Mouse (Mus musculus) cerebellum, adult (tissue): ENCODE measurements around the gene F11.

Source experiments
- ATAC-seq: cut with Nextera tagmentation; 2 replicates; pipeline ENCODE4 v1.9.2; 2017; ENCODE audit warnings: mild to moderate bottlenecking, moderate library complexity, mixed read lengths; ENCODE audit not compliant: insufficient number of reproducible peaks, low FRiP score, low TSS enrichment

Gene F11

DNA sequence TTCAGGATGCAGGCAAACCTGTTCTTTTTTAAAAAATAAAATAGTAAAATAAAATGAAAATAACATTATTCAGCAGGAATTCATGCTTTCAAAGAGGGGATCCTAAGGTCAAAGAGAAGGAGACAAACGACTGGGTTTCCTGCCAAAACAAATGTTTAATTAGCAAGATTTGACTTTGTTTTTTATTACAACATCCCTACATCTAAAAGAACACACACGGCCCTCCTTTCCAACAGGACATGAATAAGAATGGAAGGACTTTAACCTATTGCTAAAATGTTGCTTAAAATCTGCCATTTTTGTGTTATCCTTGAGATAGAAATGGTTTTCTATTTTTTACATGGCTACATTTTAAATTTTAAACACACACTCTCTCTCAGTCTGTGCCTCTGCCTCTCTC, 8.7 kb downstream of the F11 start:
- no peak for ATAC-seq

DNA sequence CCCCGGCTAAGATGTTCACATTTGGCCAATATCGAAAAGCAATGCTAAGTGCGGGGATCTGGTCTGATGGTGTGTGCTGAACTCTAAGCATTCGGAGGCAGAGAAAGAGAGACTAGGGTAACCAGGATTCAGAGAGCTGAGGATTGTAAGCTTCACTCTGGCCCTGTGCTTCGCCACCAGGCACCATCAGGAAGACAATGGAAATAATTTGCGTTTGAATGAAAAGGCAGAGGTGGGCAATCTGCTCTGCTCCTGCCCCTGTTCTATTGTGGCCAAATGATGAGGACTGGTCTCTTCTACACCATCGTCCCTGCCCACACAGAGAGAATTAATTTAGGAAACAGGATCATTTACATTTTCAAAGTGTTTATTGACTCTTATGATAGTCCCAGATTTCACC, 15.5 kb downstream of the F11 start:
- no peak for ATAC-seq

DNA sequence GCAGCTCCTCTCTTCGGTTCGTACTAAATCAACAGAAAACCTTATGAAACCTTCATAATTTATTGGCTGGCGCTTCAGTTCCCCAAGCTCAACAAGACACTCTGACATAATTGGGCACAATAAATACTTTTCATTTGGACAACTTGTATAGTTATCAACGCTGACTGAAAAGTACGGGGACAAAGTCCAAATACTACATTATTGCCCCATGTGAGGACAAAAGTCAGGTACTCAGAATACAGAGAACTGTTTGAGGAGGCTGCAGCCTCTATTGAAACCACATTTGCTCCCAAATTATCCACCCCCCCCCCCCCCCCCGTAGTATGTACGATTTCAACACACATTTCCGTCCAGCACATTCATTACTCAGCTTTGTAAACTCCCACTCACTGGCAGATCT, 22.5 kb downstream of the F11 start:
- ATAC-seq, result no peak

DNA sequence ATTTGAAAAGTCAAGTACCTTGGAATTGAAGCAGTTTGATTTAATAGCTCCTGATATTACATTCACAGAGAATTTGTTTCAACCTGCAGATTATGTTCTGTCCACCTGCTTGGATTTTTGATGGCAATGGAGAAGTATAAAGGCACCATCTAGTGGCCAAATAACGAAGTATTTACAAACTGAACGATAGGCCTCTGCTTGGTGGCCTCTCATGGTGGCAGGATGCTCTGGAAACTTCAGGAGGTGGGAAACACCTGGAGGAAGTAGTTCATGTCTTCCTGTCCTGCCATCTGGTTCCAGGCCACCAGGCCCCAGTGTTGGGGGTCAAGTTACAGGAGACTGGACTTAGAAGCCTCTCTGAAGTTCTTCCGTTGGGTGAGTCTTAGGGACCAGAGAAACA, 23.5 kb downstream of the F11 start:
- peak; percentile 50; the same call in 1 of the 2 replicates for ATAC-seq

DNA sequence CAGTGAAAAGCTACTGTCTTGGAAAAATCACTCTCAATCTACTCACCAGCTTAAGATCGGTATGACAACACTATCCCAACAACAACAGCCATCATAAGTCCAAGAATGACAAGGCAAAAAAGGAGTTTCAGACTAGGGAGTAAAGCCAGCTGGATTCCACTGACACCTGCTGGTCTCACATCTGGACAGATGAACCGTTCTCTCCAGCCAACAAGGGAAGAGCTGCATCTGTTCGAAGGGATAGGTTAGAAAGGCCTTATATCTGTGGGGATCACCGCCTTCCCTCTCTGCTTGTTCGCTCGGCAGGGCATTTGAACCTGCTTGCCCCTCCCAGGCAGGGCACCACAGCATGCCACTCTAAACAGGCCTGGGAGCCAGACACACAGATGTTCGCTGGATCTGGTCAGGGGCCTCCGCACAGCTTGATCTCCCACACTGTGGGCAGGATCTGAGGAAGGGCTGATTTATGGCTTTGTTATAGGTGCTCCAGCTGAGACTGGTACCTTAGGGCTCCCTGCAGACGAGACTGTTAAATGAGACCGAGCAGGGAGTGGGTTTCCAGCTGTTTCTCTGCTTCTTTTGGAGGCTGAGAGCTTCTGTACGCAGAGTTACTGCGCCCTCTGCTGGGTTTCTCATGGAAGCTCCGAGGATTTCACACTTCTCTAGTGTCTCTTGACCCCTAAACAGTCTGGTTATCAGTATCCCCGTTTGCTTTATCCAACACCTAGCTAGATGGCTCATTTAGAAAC, 25.5 kb downstream of the F11 start:
- peak; percentile 33; the same call in 1 of the 2 replicates for ATAC-seq

DNA sequence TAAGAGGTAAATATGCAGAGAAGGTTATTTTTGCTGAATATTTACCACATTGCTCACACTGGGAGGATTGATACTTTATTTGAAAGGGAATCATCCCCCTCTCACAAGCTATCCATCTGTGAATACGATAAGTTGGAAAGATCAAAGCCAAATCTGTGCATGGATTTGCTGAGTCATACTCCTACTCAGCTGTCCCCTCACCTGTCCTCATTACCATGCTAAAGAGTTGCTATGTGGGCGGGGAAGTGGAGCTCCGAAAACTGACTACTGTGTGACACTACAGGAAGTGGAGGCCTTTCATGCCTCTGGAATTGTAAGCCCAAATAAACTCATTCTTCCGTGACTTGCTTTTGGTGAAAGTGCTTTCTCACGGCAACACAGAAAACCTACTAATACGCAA, 26.6 kb downstream of the F11 start:
- ATAC-seq, result no peak

DNA sequence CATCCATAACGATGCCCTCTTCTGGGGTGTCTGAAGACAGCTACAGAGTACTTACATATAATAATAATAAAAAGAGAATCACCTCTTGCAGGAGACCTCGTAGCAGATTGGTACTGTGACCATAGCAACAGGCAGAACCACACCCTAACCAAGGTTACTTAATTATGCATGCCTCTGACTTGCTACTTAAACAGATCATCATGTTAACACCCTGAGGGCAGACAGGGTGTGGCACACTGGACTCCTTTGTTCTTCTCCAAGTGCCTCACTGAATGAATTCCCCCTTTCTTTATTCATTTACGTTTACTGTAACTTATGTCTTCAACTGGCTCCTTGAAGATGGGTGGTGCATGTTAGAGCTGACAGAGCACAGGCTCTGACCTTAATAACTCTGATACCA, 28.6 kb downstream of the F11 start:
- ATAC-seq, result no peak

DNA sequence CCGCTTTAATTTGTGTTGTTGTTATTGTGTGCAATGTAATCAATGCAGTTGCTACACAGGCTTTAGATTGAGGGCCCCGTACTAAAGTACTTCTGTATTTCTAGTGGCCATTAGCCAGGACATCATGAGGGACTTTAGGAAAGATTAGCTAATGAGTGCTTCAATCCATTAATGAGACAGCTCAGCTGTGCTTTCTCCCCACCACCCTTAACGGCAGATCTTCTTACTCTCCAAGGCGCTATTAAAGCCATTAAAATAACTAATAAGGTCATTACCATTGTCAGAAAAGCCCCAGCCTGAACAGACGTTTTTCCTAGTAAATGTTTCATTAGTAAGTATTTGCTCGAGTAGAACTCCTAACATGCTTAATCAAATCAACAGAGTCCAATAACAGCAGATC, 59.4 kb downstream of the F11 start:
- no peak for ATAC-seq

GRCm38 (mm10) chr8:45201605-45202004, 60.2 kb downstream of the F11 start:
- no peak for ATAC-seq

GRCm38 (mm10) chr8:45197294-45197693, 64.5 kb downstream of the F11 start:
- ATAC-seq, result no peak

GRCm38 (mm10) chr8:45195954-45196526, 65.8 kb downstream of the F11 start:
- ATAC-seq, result no peak
